Mouse (Mus musculus): ENCODE measurements around the gene Sergef.

DNA sequence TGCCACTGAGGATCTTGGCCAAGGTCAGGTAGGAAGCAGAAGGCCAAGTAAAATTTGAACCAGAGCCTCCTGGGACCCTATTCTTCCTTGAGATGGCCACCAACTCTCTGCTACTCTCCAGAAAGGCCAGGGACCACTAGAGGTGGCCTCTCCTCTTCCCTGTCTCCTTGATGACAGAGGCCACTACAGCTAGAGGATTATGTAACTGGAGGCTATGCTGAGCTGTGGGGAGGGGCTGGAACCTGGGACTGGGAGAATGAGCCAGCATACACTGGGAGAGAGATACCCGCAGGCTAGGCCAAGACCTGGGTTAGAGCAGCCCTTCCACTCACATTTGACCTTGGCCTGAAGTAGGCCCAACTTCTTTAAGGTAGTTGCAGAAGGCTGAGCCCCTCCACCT is 239.9 kb downstream of the Sergef start:
- TF ChIP-seq MAFK (IDR thresholded peaks at IDR 0.05; ENCODE audit: insufficient read depth, low read depth, low read length) (no peak), HCFC1 (IDR thresholded peaks at IDR 0.05; ENCODE audit: borderline replicate concordance, insufficient read depth, low read length) (no peak), CHD2 (IDR thresholded peaks at IDR 0.05; ENCODE audit: low read depth, low read length) (no peak), ZNF384 (IDR thresholded peaks at IDR 0.05; ENCODE audit: low read depth, low read length) (no peak)

Data from ES-E14 (cell line).